Mouse (Mus musculus): ENCODE measurements at regions not wholly inside any gene's neighbourhood (a gene's known extent, or its start where the extent isn't known, plus 50 kb on each side); places are given as distances from the start of the nearest gene placed in this dataset.

DNA sequence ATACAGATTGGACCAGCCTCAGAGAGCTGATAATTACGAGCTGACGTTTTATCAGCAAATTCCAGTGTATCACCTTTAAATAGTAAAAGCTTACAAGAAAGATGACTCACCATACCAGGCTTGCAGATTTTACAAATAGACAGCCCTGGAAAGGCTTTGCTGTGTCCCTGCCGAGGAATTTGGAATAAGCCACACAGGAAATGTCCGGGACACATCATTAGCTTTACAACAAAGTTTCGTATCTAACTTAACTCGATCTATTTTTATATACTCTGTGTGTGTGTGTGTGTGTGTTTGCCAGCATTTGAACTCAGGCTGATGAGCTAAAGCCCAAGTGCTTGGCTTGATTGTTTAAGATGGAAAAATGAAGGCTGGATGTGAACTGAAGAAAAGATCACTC is 69.8 kb upstream of the Plekha5 start:
- WGBS = 11% methylated on average over 6 of the region's 6 CpGs
- DNase-seq = no peak
- Histone ChIP-seq H3K27me3 (ENCODE audit: control insufficient read depth, insufficient read depth, low read length) (no peaks in the 10 kb centered on the region), H3K27ac (no peak overlapping the region), H3K9ac (ENCODE audit: low read depth, low read length) (no peak overlapping the region), H3K4me3 (no peak overlapping the region), H3K79me2 (replicated peaks; ENCODE audit: control insufficient read depth, insufficient read depth, low read length) (no peaks in the 10 kb centered on the region), H3K36me3 (ENCODE audit: control insufficient read depth, insufficient read depth, low read length) (no peaks in the 10 kb centered on the region), H3K4me1 (ENCODE audit: control insufficient read depth, insufficient read depth, low read length) (no peaks in the 10 kb centered on the region; the same call in 1 of the 2 replicates)
- no peak for TF ChIP-seq POLR2A (IDR thresholded peaks at IDR 0.05; ENCODE audit: insufficient read depth, low read depth, low read length)
- TF ChIP-seq EP300 (IDR thresholded peaks at IDR 0.05; ENCODE audit: insufficient read depth, low read depth, low read length) = no peak
- TF ChIP-seq CTCF (IDR thresholded peaks at IDR 0.05) = no peak
- intact Hi-C loops (cut with DNase I) = no loop called here

DNA sequence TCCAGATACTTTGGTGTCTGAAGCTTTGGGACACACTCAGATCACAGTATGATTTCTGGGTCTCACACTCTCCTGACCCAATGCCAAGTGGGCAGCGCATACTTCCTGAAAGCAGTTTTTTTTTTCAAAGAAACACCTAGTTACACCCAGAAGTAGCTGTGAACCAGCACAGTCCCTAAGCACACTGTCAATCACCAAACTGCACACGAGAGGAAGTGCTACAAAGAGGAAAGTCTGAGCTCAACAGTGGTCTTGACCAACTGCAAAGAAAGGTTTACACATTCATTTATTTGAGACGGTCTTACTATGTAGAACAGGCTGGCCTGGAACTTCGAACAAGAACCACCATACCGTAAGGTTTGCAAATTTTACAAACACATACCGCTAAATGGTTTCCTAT is 70.2 kb upstream of the Plekha5 start:
- WGBS = 39% methylated on average over 6 of the region's 6 CpGs
- H3K9ac ChIP-seq (ENCODE audit: low read depth, low read length) = no peak overlapping the region
- no peaks in the 10 kb centered on the region; the same call in 1 of the 2 replicates for H3K4me1 ChIP-seq (ENCODE audit: control insufficient read depth, insufficient read depth, low read length)
- TF ChIP-seq CTCF (IDR thresholded peaks at IDR 0.05) (no peak), EP300 (IDR thresholded peaks at IDR 0.05; ENCODE audit: insufficient read depth, low read depth, low read length) (no peak), POLR2A (IDR thresholded peaks at IDR 0.05; ENCODE audit: insufficient read depth, low read depth, low read length) (no peak)
- intact Hi-C loops (cut with DNase I) = no loop called here
- H3K27ac ChIP-seq = no peak overlapping the region
- H3K36me3 ChIP-seq (ENCODE audit: control insufficient read depth, insufficient read depth, low read length) = no peaks in the 10 kb centered on the region
- H3K27me3 ChIP-seq (ENCODE audit: control insufficient read depth, insufficient read depth, low read length) = no peaks in the 10 kb centered on the region
- no peaks in the 10 kb centered on the region for H3K79me2 ChIP-seq (replicated peaks; ENCODE audit: control insufficient read depth, insufficient read depth, low read length)
- DNase-seq = no peak
- no peak overlapping the region for H3K4me3 ChIP-seq

DNA sequence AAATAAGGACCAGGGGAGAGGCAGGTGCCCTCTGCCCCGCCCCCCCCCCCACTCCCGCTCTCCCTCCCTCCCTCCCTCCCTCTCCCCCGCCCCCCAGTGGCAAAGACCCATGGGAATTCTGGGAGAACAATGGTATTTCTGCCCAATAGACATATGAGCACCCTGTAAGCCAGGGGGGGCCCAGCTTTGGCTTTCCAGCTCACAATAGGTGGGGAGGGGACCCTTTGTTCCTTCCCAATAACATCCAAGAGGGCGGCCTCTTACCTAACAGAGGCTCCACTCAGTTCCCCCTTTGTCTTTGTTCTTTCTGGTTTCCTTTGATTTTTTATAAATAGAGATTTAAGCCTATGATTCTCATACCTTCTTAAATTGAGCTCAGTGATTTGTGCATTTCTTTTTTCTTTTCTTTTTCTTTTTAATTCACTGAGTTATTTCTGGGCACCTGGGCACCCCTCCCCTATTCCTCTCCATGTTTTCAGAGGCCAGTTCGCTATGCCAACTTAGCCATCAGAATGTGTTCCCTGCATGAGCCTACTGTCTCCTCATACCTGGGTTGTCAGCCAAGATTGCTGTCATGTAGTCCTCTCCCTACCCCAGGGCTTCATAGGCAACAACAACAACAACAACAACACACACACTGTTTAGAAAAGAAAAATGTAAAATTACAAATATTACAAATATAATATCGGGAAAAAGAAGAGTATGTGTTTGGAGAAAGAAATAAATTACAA is 72.3 kb upstream of the Plekha5 start:
- TF ChIP-seq CTCF (IDR thresholded peaks at IDR 0.05) (no peak), EP300 (IDR thresholded peaks at IDR 0.05; ENCODE audit: insufficient read depth, low read depth, low read length) (no peak), POLR2A (IDR thresholded peaks at IDR 0.05; ENCODE audit: insufficient read depth, low read depth, low read length) (no peak)
- no peak for DNase-seq
- H3K4me1 ChIP-seq (ENCODE audit: control insufficient read depth, insufficient read depth, low read length) = no peaks in the 10 kb centered on the region; the same call in 1 of the 2 replicates
- intact Hi-C loops (cut with DNase I) = no loop called here
- no peak overlapping the region for H3K4me3 ChIP-seq
- 66% methylated on average over 6 of the region's 6 CpGs for WGBS
- no peak overlapping the region for H3K9ac ChIP-seq (ENCODE audit: low read depth, low read length)
- H3K79me2 ChIP-seq (replicated peaks; ENCODE audit: control insufficient read depth, insufficient read depth, low read length) = no peaks in the 10 kb centered on the region
- no peaks in the 10 kb centered on the region for H3K36me3 ChIP-seq (ENCODE audit: control insufficient read depth, insufficient read depth, low read length)
- H3K27ac ChIP-seq = no peak overlapping the region
- no peaks in the 10 kb centered on the region for H3K27me3 ChIP-seq (ENCODE audit: control insufficient read depth, insufficient read depth, low read length)

DNA sequence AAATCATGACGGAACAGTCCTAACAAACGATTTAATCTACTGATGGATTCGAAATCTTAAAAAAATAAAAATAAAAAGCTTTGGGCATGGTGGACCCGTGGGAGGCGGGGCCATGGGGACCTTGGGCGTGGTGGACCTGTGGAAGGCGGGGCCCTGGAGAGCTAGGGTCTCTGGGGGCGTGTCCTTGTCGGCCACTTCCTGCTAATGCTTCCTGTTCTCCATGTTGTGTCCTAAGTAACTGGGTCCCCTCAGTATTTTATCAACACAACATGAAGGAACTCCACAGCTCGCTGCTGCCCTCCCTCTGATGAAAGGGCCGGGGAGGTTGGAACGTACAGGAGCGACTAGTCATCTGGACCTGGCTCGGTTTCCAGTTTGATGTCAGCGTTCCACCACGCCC is 75.3 kb upstream of the Plekha5 start:
- no peaks in the 10 kb centered on the region for H3K79me2 ChIP-seq (replicated peaks; ENCODE audit: control insufficient read depth, insufficient read depth, low read length)
- no peak overlapping the region for H3K9ac ChIP-seq (ENCODE audit: low read depth, low read length)
- H3K4me1 ChIP-seq (ENCODE audit: control insufficient read depth, insufficient read depth, low read length) = no peaks in the 10 kb centered on the region; the same call in 1 of the 2 replicates
- H3K4me3 ChIP-seq = no peak overlapping the region
- no peaks in the 10 kb centered on the region for H3K27me3 ChIP-seq (ENCODE audit: control insufficient read depth, insufficient read depth, low read length)
- no peak for DNase-seq
- 90% methylated on average over 16 of the region's 16 CpGs for WGBS
- no peaks in the 10 kb centered on the region for H3K36me3 ChIP-seq (ENCODE audit: control insufficient read depth, insufficient read depth, low read length)
- TF ChIP-seq POLR2A (IDR thresholded peaks at IDR 0.05; ENCODE audit: insufficient read depth, low read depth, low read length) (no peak), CTCF (IDR thresholded peaks at IDR 0.05) (no peak), EP300 (IDR thresholded peaks at IDR 0.05; ENCODE audit: insufficient read depth, low read depth, low read length) (no peak)
- no peak overlapping the region for H3K27ac ChIP-seq
- intact Hi-C loops (cut with DNase I) = loop anchor here (5.0 kb wide), 1 partner anchor 66 kb away; no protein-coding TSS in a partner anchor

DNA sequence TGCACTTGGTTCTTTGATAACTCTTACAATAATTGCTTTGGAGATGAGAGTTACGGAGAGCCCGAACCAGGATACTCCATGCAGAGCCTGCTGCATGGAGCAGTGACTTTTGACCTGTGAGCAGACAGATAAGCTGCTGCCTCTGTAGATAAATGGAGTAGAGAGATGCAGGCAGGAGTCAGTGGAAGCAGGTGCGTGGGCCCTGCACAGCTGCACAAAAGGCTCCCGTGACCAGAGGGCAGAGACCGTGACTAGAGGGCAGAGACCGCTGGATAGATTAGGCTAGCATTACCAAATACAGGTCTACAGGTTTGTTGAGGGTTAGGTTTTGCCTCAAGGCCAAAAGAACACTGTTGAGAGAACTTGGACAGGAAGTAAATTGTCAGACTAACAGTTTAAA is 76.9 kb upstream of the Plekha5 start:
- Histone ChIP-seq H3K4me3 (no peak overlapping the region), H3K27me3 (ENCODE audit: control insufficient read depth, insufficient read depth, low read length) (no peaks in the 10 kb centered on the region), H3K9ac (ENCODE audit: low read depth, low read length) (no peak overlapping the region), H3K36me3 (ENCODE audit: control insufficient read depth, insufficient read depth, low read length) (no peaks in the 10 kb centered on the region), H3K79me2 (replicated peaks; ENCODE audit: control insufficient read depth, insufficient read depth, low read length) (no peaks in the 10 kb centered on the region), H3K4me1 (ENCODE audit: control insufficient read depth, insufficient read depth, low read length) (no peaks in the 10 kb centered on the region), H3K27ac (no peak overlapping the region)
- DNase-seq = no peak
- intact Hi-C loops (cut with DNase I) = loop anchor here (5.0 kb wide), 1 partner anchor 65 kb away; no protein-coding TSS in a partner anchor
- TF ChIP-seq EP300 (IDR thresholded peaks at IDR 0.05; ENCODE audit: insufficient read depth, low read depth, low read length) (no peak), CTCF (IDR thresholded peaks at IDR 0.05) (no peak), POLR2A (IDR thresholded peaks at IDR 0.05; ENCODE audit: insufficient read depth, low read depth, low read length) (no peak)
- WGBS = 81% methylated on average over 6 of the region's 6 CpGs

DNA sequence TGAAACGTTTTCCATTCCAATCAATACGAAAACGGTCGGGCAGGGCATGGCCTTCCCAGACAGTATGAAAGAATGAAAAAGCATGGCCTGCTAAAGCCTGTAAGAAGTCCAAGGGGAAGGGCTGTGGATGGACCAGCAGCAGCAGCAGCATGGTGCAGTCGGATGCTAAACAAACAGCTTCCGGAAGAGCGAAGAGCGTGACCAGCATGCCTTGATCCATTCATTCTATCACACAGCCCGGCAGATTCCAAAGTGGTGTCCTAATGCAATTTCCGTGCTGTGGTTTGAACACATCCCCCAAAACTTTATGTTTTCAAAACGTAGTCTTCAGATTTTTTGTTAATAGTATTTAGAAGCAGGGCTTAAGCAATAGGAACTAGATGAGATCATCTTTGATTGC is 80.2 kb upstream of the Plekha5 start:
- peaks cover under 1% of the 10 kb centered on the region; the same call in 1 of the 2 replicates for H3K4me1 ChIP-seq (ENCODE audit: control insufficient read depth, insufficient read depth, low read length)
- WGBS = 88% methylated on average over 11 of the region's 11 CpGs

More for the DNA sequence above, 80.2 kb upstream of the Plekha5 start:
- H3K36me3 ChIP-seq (ENCODE audit: control insufficient read depth, insufficient read depth, low read length) = no peaks in the 10 kb centered on the region
- no peaks in the 10 kb centered on the region for H3K79me2 ChIP-seq (replicated peaks; ENCODE audit: control insufficient read depth, insufficient read depth, low read length)
- intact Hi-C loops (cut with DNase I) = no loop called here
- no peak overlapping the region for H3K4me3 ChIP-seq
- no peak for DNase-seq
- H3K27me3 ChIP-seq (ENCODE audit: control insufficient read depth, insufficient read depth, low read length) = no peaks in the 10 kb centered on the region
- H3K9ac ChIP-seq (ENCODE audit: low read depth, low read length) = no peak overlapping the region
- TF ChIP-seq EP300 (IDR thresholded peaks at IDR 0.05; ENCODE audit: insufficient read depth, low read depth, low read length) = no peak
- no peak for TF ChIP-seq POLR2A (IDR thresholded peaks at IDR 0.05; ENCODE audit: insufficient read depth, low read depth, low read length)
- TF ChIP-seq CTCF (IDR thresholded peaks at IDR 0.05) = no peak
- H3K27ac ChIP-seq = no peak overlapping the region

Measured in heart, adult 2 months (tissue).